Mouse (Mus musculus): ENCODE data around the gene Ikzf5. TPM values are rescaled to one million over a fixed set of nuclear protein-coding genes. Genes with fewer than 3 reads are reported as not detected.

The Ikzf5 gene
- 2.1 and 4.3 TPM in 2 replicates for polyA plus RNA-seq (2012; rRNA removed; ENCODE audit: low replicate concordance)

GRCm38 (mm10) chr7:131410416-131411058, at the start of gene Ikzf5, which contains the start of gene Acadsb:
Gene Ikzf5 (minus strand): TSS chr7:131410521.
Gene Acadsb (plus strand): TSS chr7:131410601.

GRCm38 (mm10) chr7:131370648-131371469, 39.5 kb downstream of the Ikzf5 start, which contains the start of gene Pstk:
Gene Pstk (plus strand): TSS chr7:131371141.

GRCm38 (mm10) chr7:131362615-131363300, 47.6 kb downstream of the Ikzf5 start, which contains the start of gene 2310057M21Rik:
Gene 2310057M21Rik (minus strand): TSS chr7:131362759.

Other genes with a start within 250 kb of the Ikzf5 start
- gene 5430419D17Rik, start 236.1 kb downstream of the Ikzf5 start, polyA plus RNA-seq (2012; rRNA removed; ENCODE audit: low replicate concordance): 0.39 TPM in 1 of 2 replicates, not detected in the other
- 5.6 TPM in 1 of 2 replicates, not detected in the other for gene Cuzd1, start 88.2 kb downstream of the Ikzf5 start, polyA plus RNA-seq (2012; rRNA removed; ENCODE audit: low replicate concordance)
- 0.15 TPM in 1 of 2 replicates, not detected in the other for gene Fam24b, start 81.0 kb downstream of the Ikzf5 start, polyA plus RNA-seq (2012; rRNA removed; ENCODE audit: low replicate concordance)
- not detected in 2 replicates for gene Fam24a, start 76.7 kb downstream of the Ikzf5 start, polyA plus RNA-seq (2012; rRNA removed; ENCODE audit: low replicate concordance)
- gene 2310057M21Rik, start 47.8 kb downstream of the Ikzf5 start, polyA plus RNA-seq (2012; rRNA removed; ENCODE audit: low replicate concordance): 1.2 and 6.0 TPM in 2 replicates
- gene Pstk, start 39.4 kb downstream of the Ikzf5 start, polyA plus RNA-seq (2012; rRNA removed; ENCODE audit: low replicate concordance): 44.4 and 63.0 TPM in 2 replicates
- 0.78 and 1.8 TPM in 2 replicates for gene Acadsb, start 80 bp upstream of the Ikzf5 start, polyA plus RNA-seq (2012; rRNA removed; ENCODE audit: low replicate concordance)
- gene Hmx3, start 132.3 kb upstream of the Ikzf5 start, polyA plus RNA-seq (2012; rRNA removed; ENCODE audit: low replicate concordance): 2.5 and 4.6 TPM in 2 replicates
- gene Hmx2, start 138.3 kb upstream of the Ikzf5 start, polyA plus RNA-seq (2012; rRNA removed; ENCODE audit: low replicate concordance): 0.69 and 0.78 TPM in 2 replicates
- 18.6 and 21.7 TPM in 2 replicates for gene Bub3, start 149.7 kb upstream of the Ikzf5 start, polyA plus RNA-seq (2012; rRNA removed; ENCODE audit: low replicate concordance)